Mouse (Mus musculus) lung, embryonic 14.5 days (tissue): ENCODE results near the gene Cfap61. TPM values are rescaled to one million over a fixed set of nuclear protein-coding genes. Genes with fewer than 3 reads are reported as not detected.

Experiments
- ATAC-seq: fragments of 200-750 bp; cut with Nextera tagmentation; 2 replicates; pipeline ENCODE4 v1.8.0; 2017; ENCODE audit warnings: mild to moderate bottlenecking, moderate TSS enrichment, moderate library complexity; ENCODE audit not compliant: insufficient read depth
- DNase-seq: peaks from one replicate; pipeline ENCODE4 v3.0.0-alpha.2; 2015
- H3K27ac ChIP-seq: fragments of 300-500 bp; sonication (generic); 2 replicates; pipeline ENCODE4 v1.5.1; 2014; ENCODE audit warnings: low read depth, mild to moderate bottlenecking, moderate library complexity
- H3K27me3 ChIP-seq: fragments of 300-500 bp; sonication (generic); 2 replicates; pipeline ENCODE4 v1.6.1; 2014; ENCODE audit warnings: low read length, control low read depth; ENCODE audit not compliant: insufficient read depth
- H3K36me3 ChIP-seq: fragments of 300-500 bp; sonication (generic); 2 replicates; pipeline ENCODE4 v1.6.1; 2014; ENCODE audit warnings: control low read depth; ENCODE audit not compliant: insufficient read depth
- H3K4me1 ChIP-seq: fragments of 300-500 bp; sonication (generic); 2 replicates; pipeline ENCODE4 v1.6.1; 2014; ENCODE audit warnings: antibody characterized with exemption, control low read depth; ENCODE audit not compliant: insufficient read depth
- H3K4me2 ChIP-seq: fragments of 300-500 bp; sonication (generic); 2 replicates; pipeline ENCODE4 v1.6.1; 2014; ENCODE audit warnings: mild to moderate bottlenecking
- H3K4me3 ChIP-seq: fragments of 300-500 bp; sonication (generic); 2 replicates; pipeline ENCODE4 v1.5.1; 2014; ENCODE audit warnings: low read depth, low read length
- H3K9ac ChIP-seq: fragments of 300-500 bp; sonication (generic); 2 replicates; pipeline ENCODE4 v1.6.1; 2014
- H3K9me3 ChIP-seq: fragments of 300-500 bp; sonication (generic); 2 replicates; pipeline ENCODE4 v1.6.1; 2016; ENCODE audit warnings: low read depth, low read length, control low read depth
- CTCF ChIP-seq: IDR thresholded peaks from 2 replicates; pipeline ENCODE4 v1.5.1; 2016; ENCODE audit warnings: antibody characterized with exemption, low read depth
- WGBS: fragments of 180-500 bp; shearing (Covaris S2); extraction: QIAGEN DNeasy Blood & Tissue Kit; methylation state at CpG from one replicate; pipeline ENCODE4 v1.1.7; 2014; 5-methylcytosine and 5-hydroxymethylcytosine counted together
- polyA plus RNA-seq: library from polyadenylated mRNA; unstranded; fragments of >200 nt; fragmentation: Nextera tagmentation; extraction: Ambion mirVana; gene quantifications from 2 replicates; pipeline ENCODE4 v1.2.1, GENCODE M21; 2014

The Cfap61 gene
- polyA plus RNA-seq, 1 experiment from 2014 or later: not detected

GRCm38 (mm10) chr2:145971237-145972010 is 36.8 kb downstream of the Cfap61 start:
- 89% methylated on average over 20 of the region's 20 CpGs for WGBS
- Histone ChIP-seq H3K4me2 (no peak overlapping the region), H3K9ac (no peak overlapping the region), H3K27me3 (no peaks in the 10 kb centered on the region), H3K27ac (no peak overlapping the region), H3K4me1 (no peaks in the 10 kb centered on the region), H3K36me3 (no peaks in the 10 kb centered on the region), H3K9me3 (no peaks in the 10 kb centered on the region), H3K4me3 (no peak overlapping the region)
- TF ChIP-seq CTCF: no peak
- DNase-seq (no peak), ATAC-seq (no peak)

- Histone ChIP-seq H3K27me3 (no peaks in the 10 kb centered on the region), H3K4me3 (no peak overlapping the region), H3K4me1 (no peaks in the 10 kb centered on the region), H3K4me2 (no peak overlapping the region), H3K9ac (no peak overlapping the region), H3K27ac (no peak overlapping the region), H3K9me3 (no peaks in the 10 kb centered on the region), H3K36me3 (no peaks in the 10 kb centered on the region)
- WGBS: 80% methylated on average over 4 of the region's 4 CpGs
- no peak for ATAC-seq
- no peak for TF ChIP-seq CTCF
- DNase-seq: no peak
Observed at GRCm38 (mm10) chr2:145972571-145972970, 38.0 kb downstream of the Cfap61 start.

GRCm38 (mm10) chr2:145979616-145980015 is 45.0 kb downstream of the Cfap61 start:
- DNase-seq (no peak), ATAC-seq (no peak)
- Histone ChIP-seq H3K36me3 (no peaks in the 10 kb centered on the region), H3K4me3 (no peak overlapping the region), H3K27ac (no peak overlapping the region), H3K27me3 (no peaks in the 10 kb centered on the region), H3K9me3 (no peaks in the 10 kb centered on the region), H3K9ac (no peak overlapping the region), H3K4me1 (no peaks in the 10 kb centered on the region), H3K4me2 (no peak overlapping the region)
- WGBS: 73% methylated on average over 4 of the region's 4 CpGs
- TF ChIP-seq CTCF: no peak

- DNase-seq (no peak), ATAC-seq (no peak)
- H3K27ac ChIP-seq: no peak overlapping the region
- WGBS: 74% methylated on average over 9 of the region's 9 CpGs
- H3K4me1 ChIP-seq: no peaks in the 10 kb centered on the region
- no peaks in the 10 kb centered on the region for H3K36me3 ChIP-seq
- H3K9me3 ChIP-seq: no peaks in the 10 kb centered on the region
- H3K27me3 ChIP-seq: no peaks in the 10 kb centered on the region
- H3K4me2 ChIP-seq: no peak overlapping the region
- no peak overlapping the region for H3K4me3 ChIP-seq
- no peak for TF ChIP-seq CTCF
- no peak overlapping the region for H3K9ac ChIP-seq
Observed at GRCm38 (mm10) chr2:145980881-145981280, 46.3 kb downstream of the Cfap61 start.

GRCm38 (mm10) chr2:145981699-145982112 is 47.1 kb downstream of the Cfap61 start:
- no peak overlapping the region for H3K4me3 ChIP-seq
- no peaks in the 10 kb centered on the region for H3K4me1 ChIP-seq
- H3K27me3 ChIP-seq: no peaks in the 10 kb centered on the region
- no peaks in the 10 kb centered on the region for H3K9me3 ChIP-seq
- H3K4me2 ChIP-seq: no peak overlapping the region
- ATAC-seq (no peak), DNase-seq (no peak)
- no peaks in the 10 kb centered on the region for H3K36me3 ChIP-seq
- TF ChIP-seq CTCF: no peak
- WGBS: 31% methylated on average over 6 of the region's 6 CpGs
- no peak overlapping the region for H3K27ac ChIP-seq
- no peak overlapping the region for H3K9ac ChIP-seq

GRCm38 (mm10) chr2:145982317-145983045 is 47.9 kb downstream of the Cfap61 start:
- H3K27me3 ChIP-seq: no peaks in the 10 kb centered on the region
- no peak overlapping the region for H3K27ac ChIP-seq
- no peaks in the 10 kb centered on the region for H3K36me3 ChIP-seq
- no peak for DNase-seq
- no peak overlapping the region for H3K4me2 ChIP-seq
- no peak overlapping the region for H3K9ac ChIP-seq
- ATAC-seq: no peak
- 67% methylated on average over 9 of the region's 9 CpGs for WGBS
- no peaks in the 10 kb centered on the region for H3K9me3 ChIP-seq
- no peak overlapping the region for H3K4me3 ChIP-seq
- no peaks in the 10 kb centered on the region for H3K4me1 ChIP-seq
- TF ChIP-seq CTCF: no peak

GRCm38 (mm10) chr2:145987757-145988156 is 53.2 kb downstream of the Cfap61 start:
- 69% methylated on average over 2 of the region's 2 CpGs for WGBS
- H3K9ac ChIP-seq: no peak overlapping the region
- DNase-seq (no peak), ATAC-seq (no peak)
- no peak overlapping the region for H3K4me2 ChIP-seq
- H3K36me3 ChIP-seq: no peaks in the 10 kb centered on the region
- no peak for TF ChIP-seq CTCF
- no peaks in the 10 kb centered on the region for H3K9me3 ChIP-seq
- H3K27ac ChIP-seq: no peak overlapping the region
- no peaks in the 10 kb centered on the region for H3K27me3 ChIP-seq
- H3K4me1 ChIP-seq: no peaks in the 10 kb centered on the region
- no peak overlapping the region for H3K4me3 ChIP-seq
